Mouse (Mus musculus) embryonic facial prominence, embryonic 11.5 days (tissue): ENCODE measurements around the gene Ccni. TPM values are rescaled to one million over a fixed set of nuclear protein-coding genes. Genes with fewer than 3 reads are reported as not detected.

ENCODE experiments used
- ATAC-seq: fragments of 200-750 bp; cut with Nextera tagmentation; replicated peaks from 2 replicates; pipeline ENCODE4 v1.8.0; 2017; ENCODE audit warnings: low read depth; ENCODE audit not compliant: insufficient number of reproducible peaks, low FRiP score, low TSS enrichment
- DNase-seq: peaks from one replicate; pipeline ENCODE4 v3.0.0-alpha.2; 2015; ENCODE audit warnings: low spot score
- H3K27ac ChIP-seq: fragments of 300-500 bp; sonication (generic); replicated peaks from 2 replicates; pipeline ENCODE4 v1.5.1; 2014; ENCODE audit warnings: mild to moderate bottlenecking, low read depth, low read length, control low read depth
- H3K27me3 ChIP-seq: fragments of 300-500 bp; sonication (generic); 2 replicates; pipeline ENCODE4 v1.6.1; 2014; ENCODE audit warnings: mild to moderate bottlenecking, low read length, moderate library complexity, mixed read lengths; ENCODE audit not compliant: control insufficient read depth, insufficient read depth
- H3K36me3 ChIP-seq: fragments of 300-500 bp; sonication (generic); replicated peaks from 2 replicates; pipeline ENCODE4 v1.6.1; 2014; ENCODE audit warnings: low read depth, mild to moderate bottlenecking, low read length, moderate library complexity, mixed read lengths; ENCODE audit not compliant: control insufficient read depth, insufficient read depth
- H3K4me1 ChIP-seq: fragments of 300-500 bp; sonication (generic); 2 replicates; pipeline ENCODE4 v1.6.1; 2014; ENCODE audit warnings: low read length, mixed read lengths; ENCODE audit not compliant: control insufficient read depth, insufficient read depth
- H3K4me2 ChIP-seq: fragments of 300-500 bp; sonication (generic); 2 replicates; pipeline ENCODE4 v1.6.1; 2014; ENCODE audit warnings: low read depth, mild to moderate bottlenecking, control low read depth, low read length, moderate library complexity
- H3K4me3 ChIP-seq: fragments of 300-500 bp; sonication (generic); 2 replicates; pipeline ENCODE4 v1.5.1; 2014; ENCODE audit warnings: low read depth, low read length, control low read depth
- H3K9ac ChIP-seq: fragments of 300-500 bp; sonication (generic); replicated peaks from 2 replicates; pipeline ENCODE4 v1.6.1; 2014; ENCODE audit warnings: mild to moderate bottlenecking, control low read depth, low read length
- H3K9me3 ChIP-seq: fragments of 300-500 bp; sonication (generic); replicated peaks from 2 replicates; pipeline ENCODE4 v1.6.1; 2016; ENCODE audit warnings: mild to moderate bottlenecking, low read length, inconsistent platforms, mixed read lengths; ENCODE audit not compliant: control insufficient read depth
- WGBS: fragments of 180-500 bp; shearing (Covaris S2); extraction: QIAGEN DNeasy Blood & Tissue Kit; methylation state at CpG from one replicate; pipeline ENCODE4 v1.1.7; 2014; 5-methylcytosine and 5-hydroxymethylcytosine counted together
- polyA plus RNA-seq: library from polyadenylated mRNA; unstranded; fragments of >200 nt; fragmentation: Nextera tagmentation; extraction: Ambion mirVana; gene quantifications from 2 replicates; pipeline ENCODE4 v1.2.1, GENCODE M21; 2014

The Ccni gene
- 167 TPM in 2 replicates for polyA plus RNA-seq

- no peaks in the 10 kb centered on the region for H3K4me1 ChIP-seq
- no peaks in the 10 kb centered on the region for H3K9me3 ChIP-seq
- H3K4me3 ChIP-seq = peak within 1 kb of the TSS; percentile 94
- ATAC-seq (peak; percentile 98), DNase-seq (peak; percentile 98)
- under 1% methylated on average over 79 of the region's 79 CpGs for WGBS
- no peaks in the 10 kb centered on the region for H3K36me3 ChIP-seq
- peak within 1 kb of the TSS; percentile 70 for H3K27ac ChIP-seq
- peak within 1 kb of the TSS; percentile 94 for H3K9ac ChIP-seq
- H3K27me3 ChIP-seq = no peaks in the 10 kb centered on the region
- peak within 1 kb of the TSS; percentile 75 for H3K4me2 ChIP-seq
Measured at GRCm38 (mm10) chr5:93206109-93207005, at the start of gene Ccni, which contains the start of gene 2010109A12Rik. Ccni (minus strand) TSS chr5:93206495. 2010109A12Rik (plus strand) TSS chr5:93206518.

GRCm38 (mm10) chr5:93255759-93256265 lies 49.5 kb upstream of the Ccni start:
- Histone ChIP-seq H3K4me2 (no peak overlapping the region), H3K9ac (no peak overlapping the region), H3K4me3 (no peak overlapping the region), H3K27ac (no peak overlapping the region), H3K4me1 (no peaks in the 10 kb centered on the region), H3K9me3 (no peaks in the 10 kb centered on the region), H3K27me3 (no peaks in the 10 kb centered on the region), H3K36me3 (no peaks in the 10 kb centered on the region)
- WGBS = 85% methylated on average over 5 of the region's 5 CpGs
- ATAC-seq (no peak), DNase-seq (no peak)

GRCm38 (mm10) chr5:93251001-93251760 lies 44.9 kb upstream of the Ccni start:
- DNase-seq (no peak), ATAC-seq (no peak)
- Histone ChIP-seq H3K4me3 (no peak overlapping the region), H3K9me3 (no peaks in the 10 kb centered on the region), H3K9ac (no peak overlapping the region), H3K4me1 (no peaks in the 10 kb centered on the region), H3K36me3 (no peaks in the 10 kb centered on the region), H3K4me2 (no peak overlapping the region), H3K27me3 (no peaks in the 10 kb centered on the region), H3K27ac (no peak overlapping the region)
- WGBS = 87% methylated on average over 12 of the region's 12 CpGs

- DNase-seq = no peak
- no peak overlapping the region for H3K27ac ChIP-seq
- H3K4me2 ChIP-seq = no peak overlapping the region
- no peak overlapping the region for H3K4me3 ChIP-seq
- no peak overlapping the region for H3K9ac ChIP-seq
- H3K9me3 ChIP-seq = no peaks in the 10 kb centered on the region
- no peaks in the 10 kb centered on the region for H3K27me3 ChIP-seq
- WGBS = 82% methylated on average over 6 of the region's 6 CpGs
- H3K36me3 ChIP-seq = no peaks in the 10 kb centered on the region
- no peak for ATAC-seq
- no peaks in the 10 kb centered on the region for H3K4me1 ChIP-seq
Measured at GRCm38 (mm10) chr5:93249940-93250578, 43.8 kb upstream of the Ccni start.

GRCm38 (mm10) chr5:93245280-93245679 lies 39.0 kb upstream of the Ccni start:
- H3K4me1 ChIP-seq = no peaks in the 10 kb centered on the region
- no peak overlapping the region for H3K4me2 ChIP-seq
- no peak overlapping the region for H3K9ac ChIP-seq
- no peak for DNase-seq
- no peak overlapping the region for H3K4me3 ChIP-seq
- no peaks in the 10 kb centered on the region for H3K36me3 ChIP-seq
- ATAC-seq = no peak
- WGBS = 84% methylated on average over 2 of the region's 2 CpGs
- no peaks in the 10 kb centered on the region for H3K27me3 ChIP-seq
- H3K27ac ChIP-seq = no peak overlapping the region
- H3K9me3 ChIP-seq = no peaks in the 10 kb centered on the region

GRCm38 (mm10) chr5:93239590-93240544 lies 33.6 kb upstream of the Ccni start:
- Histone ChIP-seq H3K36me3 (no peaks in the 10 kb centered on the region), H3K27me3 (no peaks in the 10 kb centered on the region), H3K9me3 (no peaks in the 10 kb centered on the region), H3K9ac (no peak overlapping the region), H3K27ac (no peak overlapping the region), H3K4me3 (no peak overlapping the region), H3K4me2 (no peak overlapping the region), H3K4me1 (no peaks in the 10 kb centered on the region)
- ATAC-seq = no peak
- DNase-seq = no peak
- whole genome bisulfite sequencing = 84% methylated on average over 8 of the region's 8 CpGs

- Histone ChIP-seq H3K4me1 (no peaks in the 10 kb centered on the region), H3K9ac (no peak overlapping the region), H3K9me3 (no peaks in the 10 kb centered on the region), H3K27ac (no peak overlapping the region), H3K4me3 (no peak overlapping the region), H3K4me2 (no peak overlapping the region), H3K36me3 (no peaks in the 10 kb centered on the region), H3K27me3 (no peaks in the 10 kb centered on the region)
- WGBS = 77% methylated on average over 4 of the region's 4 CpGs
- DNase-seq (no peak), ATAC-seq (no peak)
Measured at GRCm38 (mm10) chr5:93236541-93236940, 30.2 kb upstream of the Ccni start.
